Mouse (Mus musculus): ENCODE measurements around the gene Txlna.

Txlna gene

DNA sequence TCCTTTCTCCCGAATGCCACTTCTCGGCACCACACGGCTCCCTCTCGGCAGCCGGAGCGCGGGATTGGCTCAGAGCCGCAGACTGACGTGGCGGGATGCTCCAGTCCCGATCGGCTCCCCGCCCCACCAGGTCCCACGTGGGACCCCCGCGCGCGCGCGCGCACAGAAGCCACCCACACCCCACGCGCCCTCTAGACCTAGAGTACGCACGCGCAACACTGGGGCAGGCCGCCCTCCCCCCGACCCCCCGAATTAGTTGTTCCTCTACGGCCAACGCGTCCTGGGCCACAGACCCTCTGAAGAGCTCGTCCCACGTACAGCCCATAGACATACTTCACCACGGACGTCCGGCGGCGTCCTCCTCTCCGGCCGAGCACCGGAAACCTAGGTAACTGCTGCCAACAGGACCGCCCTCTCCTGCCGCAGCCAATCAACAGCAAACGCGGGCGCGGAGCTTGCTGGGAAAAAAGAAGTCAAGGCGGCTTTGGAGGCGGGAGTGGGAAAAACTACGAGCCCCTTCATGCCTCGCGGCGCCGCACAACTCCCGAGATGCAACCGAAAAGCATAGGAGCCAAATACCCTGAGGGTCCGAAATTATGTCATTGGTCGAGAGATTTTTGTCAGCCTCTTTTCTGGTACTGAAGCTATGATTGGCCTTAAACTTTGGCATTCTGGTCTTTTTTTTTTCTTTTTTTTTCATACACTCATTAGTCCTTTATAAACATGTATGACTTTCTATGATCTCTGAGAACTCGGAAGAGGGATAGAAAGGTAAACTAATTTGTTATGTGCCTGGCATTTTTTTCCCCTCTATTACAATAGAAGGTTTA is at the start of gene Txlna:
Gene Txlna (minus strand): TSS at position 428 of the 830 bp plus-strand sequence.
- peak; percentile 98 for DNase-seq

DNA sequence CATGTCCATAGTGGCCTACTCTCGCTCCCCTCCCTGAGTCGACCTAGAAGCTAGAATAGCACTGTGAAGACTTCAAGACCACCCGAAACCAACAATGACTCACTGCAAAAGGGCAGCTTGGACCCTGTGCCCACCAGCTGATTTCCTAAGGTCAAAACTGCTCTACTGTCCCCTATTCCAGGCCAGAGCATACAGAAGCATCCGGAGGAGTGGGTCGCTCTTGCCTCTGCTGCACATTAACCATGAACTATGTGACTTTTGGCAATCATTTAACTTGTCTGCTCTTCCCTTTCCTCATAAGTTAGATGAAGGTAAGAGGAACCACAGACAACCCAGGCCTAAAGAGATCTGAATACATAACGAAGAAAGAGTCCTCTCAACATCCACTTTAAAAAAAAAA is 43.7 kb upstream of the Txlna start:
- no peak for DNase-seq

DNA sequence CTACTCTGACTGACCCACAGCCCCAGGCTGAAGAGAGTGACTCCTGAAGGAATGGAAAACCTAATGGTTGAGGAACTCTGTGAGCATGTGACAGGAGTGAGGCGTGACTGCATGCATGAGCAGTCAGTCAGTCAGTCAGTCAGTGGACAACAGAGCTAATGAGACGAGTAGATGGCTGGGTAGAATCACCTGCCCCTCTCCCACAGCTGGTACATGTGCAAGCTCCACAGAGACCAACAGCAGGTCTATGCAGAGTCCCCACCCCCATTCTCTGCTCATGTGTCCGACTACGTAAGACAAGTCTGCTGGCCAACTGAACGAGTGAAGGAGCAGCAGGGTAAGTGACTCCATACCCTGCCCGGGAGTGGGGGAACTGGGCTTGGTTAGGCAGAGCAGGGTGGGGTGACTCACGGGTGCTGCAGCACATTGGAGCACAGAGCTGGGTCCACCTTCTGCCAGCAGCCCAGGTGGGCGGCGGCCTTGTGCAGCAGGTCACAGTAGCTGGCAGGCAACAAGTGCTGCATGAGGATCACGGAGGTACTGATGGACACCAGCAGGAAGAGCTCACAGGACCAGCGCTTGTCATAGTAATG is 43.1 kb upstream of the Txlna start:
- DNase-seq: no peak

DNA sequence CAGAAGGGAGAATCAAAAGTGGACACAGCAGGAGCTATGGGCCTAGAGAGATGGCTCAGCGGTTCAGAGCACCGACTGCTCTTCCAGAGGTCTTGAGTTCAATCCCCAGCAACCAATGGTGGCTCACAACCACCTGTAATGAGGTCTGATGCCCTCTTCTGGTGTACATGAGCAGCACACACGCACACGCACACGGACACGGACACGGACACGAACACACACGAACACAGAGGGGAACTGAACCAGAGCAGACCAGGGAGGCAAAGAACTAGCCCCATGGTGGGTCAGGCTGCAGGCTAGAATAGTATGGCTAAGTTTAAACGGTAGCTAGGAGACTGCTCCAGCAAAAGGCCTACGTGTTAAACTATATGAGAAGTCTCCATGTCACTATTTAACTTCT is 41.0 kb upstream of the Txlna start:
- DNase-seq: no peak

DNA sequence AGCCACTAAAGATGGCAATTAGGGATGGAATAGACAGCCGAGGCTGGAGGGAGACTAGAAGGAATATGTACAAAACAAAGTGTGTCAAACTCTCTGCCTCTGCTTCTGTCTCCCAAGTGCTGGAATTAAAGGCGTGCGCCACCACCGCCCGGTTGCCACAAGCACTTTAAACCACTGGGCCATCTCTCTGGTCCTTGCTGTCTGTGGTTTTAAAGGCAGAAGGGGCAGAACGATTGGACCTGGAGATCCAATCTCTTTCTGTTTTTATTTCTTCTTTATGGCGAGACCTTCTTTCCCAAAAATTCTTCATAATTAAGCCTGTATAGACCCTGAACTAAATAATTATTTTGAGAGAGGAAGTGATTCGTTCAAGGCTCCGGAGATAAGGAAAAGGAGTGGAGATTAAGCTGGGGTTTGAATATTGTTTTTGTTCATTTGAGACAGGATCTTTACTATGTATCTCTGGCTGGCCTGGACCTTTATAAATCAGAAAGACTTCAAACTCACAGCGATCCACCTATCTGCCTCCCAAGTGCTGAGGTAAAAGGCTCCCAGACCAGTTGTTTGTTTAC is 32.1 kb upstream of the Txlna start:
- DNase-seq: no peak

DNA sequence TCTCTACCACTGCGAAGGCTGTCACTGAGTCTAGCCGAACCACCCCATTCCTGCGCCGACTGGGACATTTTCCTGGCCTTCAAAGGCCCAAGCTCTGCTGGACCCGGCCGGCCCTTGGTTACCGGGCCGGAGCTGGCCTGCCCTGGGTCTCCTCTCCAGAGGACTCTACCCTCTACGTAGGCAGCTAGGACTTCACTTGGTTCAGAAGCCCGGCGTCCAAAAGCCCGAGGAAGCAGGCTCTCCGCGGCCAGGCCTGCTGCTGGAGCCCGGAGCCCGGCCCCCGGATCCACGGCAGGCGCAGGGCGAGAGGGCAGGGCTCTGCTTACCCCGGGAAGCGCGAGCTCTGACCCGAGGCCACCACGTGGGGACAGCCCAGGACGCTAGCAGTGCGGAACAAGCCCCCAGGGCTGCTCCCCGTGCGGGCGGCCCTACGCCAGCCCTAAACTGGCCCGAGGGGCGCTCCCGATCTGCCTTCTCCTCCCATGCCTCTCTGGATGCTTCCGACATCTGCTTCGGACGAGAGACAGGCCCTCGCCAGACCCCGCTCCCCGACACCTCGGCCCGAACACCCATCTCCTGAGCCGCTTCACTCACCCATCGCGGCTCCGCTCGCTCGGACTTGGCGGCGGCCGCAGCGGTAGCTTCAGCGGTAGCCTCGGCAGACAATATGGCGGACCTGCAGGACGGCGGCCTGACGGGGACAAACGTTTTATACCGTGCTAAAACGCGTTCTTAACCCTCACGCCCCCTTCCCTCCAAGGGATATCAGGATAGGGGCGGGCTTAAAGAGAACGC is 31.4 kb upstream of the Txlna start, which contains the start of gene Kpna6:
Gene Kpna6 (minus strand): TSS at position 685 of the 795 bp plus-strand sequence.
- peak; percentile 87 for DNase-seq

DNA sequence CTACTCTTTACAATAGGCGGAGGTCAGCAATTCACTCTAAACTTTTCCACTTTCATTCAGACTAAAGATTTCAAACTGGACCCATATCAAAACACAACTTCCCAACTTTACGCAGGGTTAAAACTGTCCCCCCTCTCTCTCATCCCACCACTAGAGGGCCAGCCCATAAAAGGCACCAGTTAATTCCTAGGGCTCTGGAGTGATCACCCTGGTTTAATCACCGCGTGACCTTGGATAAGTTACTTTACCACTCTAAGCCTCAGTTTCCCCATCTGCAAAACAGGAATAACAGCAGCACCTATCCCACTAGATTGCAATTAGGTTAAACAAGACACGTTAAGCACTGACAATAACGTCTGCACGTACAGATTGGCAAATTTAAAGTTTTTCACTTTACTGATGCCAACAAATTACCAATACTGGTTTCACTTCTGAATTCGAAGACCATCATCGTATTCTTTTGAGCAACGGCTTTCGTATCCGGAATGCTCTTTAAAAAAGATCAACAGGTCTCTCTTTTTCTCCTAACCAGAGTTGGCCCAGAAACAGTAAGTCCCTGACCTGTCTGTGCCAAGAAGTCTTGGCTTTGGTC is 30.7 kb upstream of the Txlna start:
- DNase-seq: peak; percentile 58

DNA sequence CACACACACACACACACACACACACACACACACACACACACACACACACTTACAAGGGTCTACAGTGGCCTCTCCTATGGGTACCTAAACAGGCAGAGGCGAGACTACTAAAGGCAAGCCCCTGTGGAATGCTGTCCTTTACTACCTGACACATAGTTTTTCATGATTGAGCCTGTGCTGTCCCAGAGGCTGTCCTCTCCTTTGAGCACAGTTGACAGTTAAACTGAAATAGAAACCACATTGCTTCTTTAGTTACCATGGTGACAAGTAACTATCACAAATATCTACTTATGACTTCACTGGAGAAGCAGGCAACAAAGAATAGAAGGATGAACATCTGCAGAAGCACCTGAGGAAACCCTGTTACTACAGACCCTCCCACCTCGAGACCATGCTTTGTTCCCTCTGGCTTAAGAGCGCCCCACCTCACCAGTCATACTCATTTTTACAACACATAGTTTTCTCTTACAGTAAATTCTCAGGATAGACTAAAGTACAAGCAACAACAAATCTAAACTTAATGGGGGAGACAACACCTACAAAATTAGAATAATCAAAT is 21.5 kb upstream of the Txlna start:
- DNase-seq: no peak

DNA sequence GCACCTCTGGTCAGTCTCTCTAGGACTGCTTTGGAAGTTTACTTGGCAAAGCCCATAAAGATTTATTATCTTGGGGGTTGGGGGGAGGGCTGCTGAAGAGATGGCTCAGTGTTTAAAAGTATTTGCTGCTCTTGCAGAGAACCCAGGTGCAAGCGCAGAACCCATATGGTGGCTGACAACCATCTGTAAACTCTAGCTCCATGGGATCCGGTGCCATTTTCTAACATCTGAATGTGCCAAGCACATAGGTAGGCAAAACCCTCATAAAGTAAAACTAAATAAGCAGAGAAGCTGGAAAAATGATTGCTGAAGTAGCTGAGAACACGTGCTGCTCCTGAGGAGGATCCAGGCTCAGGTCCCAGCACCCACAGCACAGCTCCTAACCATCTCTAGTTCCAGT is 20.7 kb upstream of the Txlna start:
- no peak for DNase-seq

DNA sequence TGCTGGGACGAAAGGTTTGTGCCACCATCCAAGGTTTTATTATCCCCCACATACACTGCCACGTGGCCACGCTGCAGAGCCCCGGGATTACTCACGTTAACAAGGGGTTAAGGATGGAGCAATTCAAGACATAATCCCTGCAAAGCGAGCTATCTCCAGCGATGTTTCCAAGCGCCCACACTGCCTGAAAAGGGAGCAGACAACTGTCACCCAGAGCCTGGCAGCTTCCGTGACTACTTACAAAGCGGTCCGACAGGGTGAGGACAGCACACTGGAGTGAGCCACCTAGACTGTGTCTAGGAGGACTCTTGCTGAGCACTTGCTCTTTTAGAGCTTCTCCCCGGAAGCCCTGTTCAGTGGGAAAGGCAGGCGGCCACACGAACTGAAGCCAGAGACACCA is 13.9 kb upstream of the Txlna start:
- no peak for DNase-seq

DNA sequence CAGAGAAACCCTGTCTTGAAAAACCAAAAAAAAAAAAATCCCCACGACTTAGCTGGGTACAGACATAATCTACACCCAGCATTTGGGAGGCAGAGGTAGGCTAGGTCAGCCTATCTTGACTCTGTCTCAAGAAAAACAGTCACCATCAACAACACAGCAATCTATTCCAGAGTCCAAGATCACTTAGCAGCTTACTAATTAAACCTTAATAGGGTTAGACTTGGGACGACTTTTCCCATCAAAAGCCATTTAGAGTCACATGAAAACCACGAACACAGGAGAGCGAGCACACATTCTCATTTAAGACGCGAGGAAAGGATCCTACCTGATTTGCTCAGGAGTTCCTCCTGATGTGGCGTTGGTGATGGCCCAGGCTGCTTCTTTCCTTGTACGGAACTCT is 9.5 kb upstream of the Txlna start:
- DNase-seq: no peak

DNA sequence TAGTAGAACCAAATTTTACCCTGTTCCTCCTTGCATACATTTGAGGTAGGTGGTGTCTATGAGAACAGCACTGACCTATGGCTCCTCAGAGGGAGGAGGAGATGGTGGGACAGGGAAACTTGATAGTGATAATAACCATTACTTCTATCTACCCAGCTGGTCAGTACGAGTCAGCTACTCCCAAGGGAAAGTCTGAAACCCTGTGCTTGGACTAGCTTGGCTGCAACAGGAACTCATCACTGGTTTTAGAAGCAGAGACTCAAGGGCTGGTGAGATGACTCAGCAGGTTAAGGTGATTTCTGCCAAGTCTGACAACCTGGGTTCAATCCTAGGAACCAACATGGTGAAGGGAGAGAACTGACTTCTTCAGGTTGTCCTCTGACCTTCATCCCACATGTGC is 7.8 kb upstream of the Txlna start:
- DNase-seq: no peak

DNA sequence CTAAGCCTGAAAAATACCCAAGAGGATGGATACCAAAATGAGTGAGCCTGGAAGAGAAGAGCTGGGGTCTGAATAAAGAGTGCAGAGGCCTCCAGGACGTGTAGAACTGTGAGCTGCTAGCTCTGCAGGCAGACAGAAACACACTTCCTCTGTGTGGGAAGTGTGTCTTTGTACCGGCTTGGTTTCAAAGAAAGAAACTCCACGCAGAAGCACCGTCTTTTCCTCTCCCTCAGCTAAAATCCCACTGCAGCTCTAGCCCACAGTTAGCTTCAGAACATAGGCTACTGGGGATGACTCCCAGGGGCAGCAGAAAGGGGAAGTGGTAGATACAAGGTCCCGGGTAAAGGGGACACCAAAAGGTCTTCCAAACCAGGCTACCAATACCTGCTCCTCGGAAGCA is 4.3 kb upstream of the Txlna start:
- no peak for DNase-seq

DNA sequence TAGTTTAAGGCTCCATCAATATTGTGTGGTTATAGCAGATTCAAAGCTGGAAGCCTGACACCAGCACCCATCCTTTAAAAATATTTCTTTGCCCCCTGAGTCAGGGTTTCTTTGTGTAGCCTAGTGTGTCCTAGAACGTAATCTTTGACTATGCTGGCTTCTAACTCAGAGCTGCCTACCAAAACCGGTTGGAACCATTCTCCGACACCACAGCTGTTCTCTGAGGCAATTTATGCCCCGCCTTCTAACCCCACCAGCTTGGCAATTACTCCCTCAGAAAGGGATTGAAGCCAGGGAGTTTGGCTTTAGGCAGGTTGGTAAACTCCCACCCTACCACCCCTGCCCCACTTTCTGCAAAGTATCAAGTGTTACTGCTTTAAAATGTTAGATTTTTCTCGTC is 891 bp upstream of the Txlna start:
- DNase-seq: peak; percentile 66

DNA sequence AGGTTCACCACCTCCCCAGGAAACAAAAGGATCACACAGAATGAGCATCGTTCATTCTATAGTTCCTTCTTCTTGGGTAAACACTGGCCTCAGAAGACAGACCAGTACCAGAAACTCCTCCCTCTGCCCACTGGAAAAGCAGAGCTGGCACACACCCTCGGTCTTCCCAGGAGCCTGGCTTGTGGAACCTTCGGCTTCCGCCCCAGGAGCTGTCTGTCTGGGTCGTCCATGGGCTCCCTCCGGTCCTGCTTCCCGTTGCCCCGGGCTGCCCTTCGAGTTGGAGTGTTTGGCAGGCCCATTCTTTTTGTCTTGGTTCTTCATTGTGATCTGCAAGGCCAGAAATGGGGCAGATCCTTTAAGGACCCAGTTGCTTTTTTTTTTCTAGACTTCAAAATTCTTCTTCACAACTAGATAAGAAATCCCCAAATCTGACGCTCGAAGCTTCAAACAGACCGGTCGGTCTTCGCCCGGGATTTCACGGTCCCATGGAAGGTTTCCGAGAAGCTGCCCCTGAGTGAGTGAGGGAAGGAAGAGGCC is 696 bp downstream of the Txlna start:
- peak; percentile 78 for DNase-seq

DNA sequence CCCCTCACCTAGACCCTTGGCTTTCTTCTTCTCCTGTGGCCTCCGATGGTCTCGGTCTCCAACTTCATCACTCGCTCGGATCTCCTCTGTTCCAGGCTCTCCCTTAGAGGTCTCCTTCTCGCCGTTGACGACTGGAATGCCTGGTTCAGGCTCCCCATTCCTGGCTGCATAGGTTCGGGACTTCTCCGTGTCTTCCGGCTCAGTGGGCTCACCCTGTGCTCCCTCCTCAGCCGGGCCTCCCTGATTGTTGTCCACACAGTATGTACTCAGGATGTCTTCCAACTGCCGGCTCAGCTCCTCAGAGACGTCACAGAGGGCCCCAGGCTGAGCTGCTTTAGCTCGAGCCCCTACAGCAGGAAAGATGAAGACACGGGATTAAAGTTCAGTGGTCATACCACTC is 1.6 kb downstream of the Txlna start:
- DNase-seq: no peak

DNA sequence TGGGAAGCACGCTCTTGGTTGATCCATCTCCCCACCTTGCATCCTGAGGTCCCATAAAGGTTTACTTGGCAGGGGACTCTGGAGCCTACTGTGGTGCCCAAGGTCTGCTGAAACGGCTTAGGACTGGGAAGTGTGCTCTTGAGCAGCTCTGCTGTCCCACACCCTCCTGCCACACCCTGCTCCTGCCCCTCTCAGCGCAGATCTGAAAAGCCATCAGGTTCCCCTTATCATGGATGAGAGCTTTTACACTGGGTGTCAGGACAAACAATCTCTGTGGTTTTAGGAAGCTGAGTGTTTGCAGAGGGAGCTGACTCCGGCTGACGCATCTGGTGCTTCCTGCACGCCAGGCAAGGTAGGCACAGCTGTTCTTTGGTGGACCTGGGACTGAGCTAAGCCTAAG is 7.0 kb downstream of the Txlna start:
- DNase-seq: no peak

DNA sequence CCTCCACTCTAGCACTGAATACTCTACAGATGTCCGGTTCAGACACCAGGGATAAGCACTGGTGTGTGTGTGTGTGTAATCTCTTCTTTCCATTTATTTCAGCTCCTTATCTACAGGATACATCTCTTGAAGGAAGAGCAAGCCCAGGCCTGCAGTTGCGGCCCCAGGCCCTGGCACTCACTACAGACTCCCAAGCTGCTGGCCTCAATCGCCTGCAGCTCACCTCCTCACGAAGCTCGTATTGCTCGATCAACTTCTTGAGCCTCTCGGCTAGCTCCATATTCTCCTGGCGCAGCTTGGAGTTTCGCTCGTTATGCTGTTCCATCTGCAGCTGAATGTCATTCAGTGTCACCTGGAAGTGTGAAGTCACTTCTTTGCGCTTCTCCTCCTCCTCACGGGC is 9.0 kb downstream of the Txlna start:
- peak; percentile 14 for DNase-seq

DNA sequence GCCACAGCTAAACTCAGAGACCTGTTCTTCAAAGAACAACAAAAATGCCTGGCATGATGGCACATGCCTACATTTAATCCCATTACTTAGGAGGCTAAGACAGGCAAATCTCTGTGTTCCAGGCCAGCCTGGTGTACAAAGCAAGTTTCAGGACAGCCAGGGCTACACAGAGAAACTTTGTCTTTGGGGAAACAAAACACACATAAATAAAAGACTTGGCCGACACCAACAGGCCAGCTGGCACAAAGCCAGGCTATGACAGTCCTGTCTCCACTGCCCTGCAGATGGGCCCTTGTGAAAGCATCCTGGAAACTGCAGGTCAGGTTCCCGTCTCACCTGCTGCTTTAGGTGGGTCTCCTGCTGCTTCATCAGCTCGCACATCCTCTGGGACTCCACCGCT is 9.9 kb downstream of the Txlna start:
- DNase-seq: no peak

DNA sequence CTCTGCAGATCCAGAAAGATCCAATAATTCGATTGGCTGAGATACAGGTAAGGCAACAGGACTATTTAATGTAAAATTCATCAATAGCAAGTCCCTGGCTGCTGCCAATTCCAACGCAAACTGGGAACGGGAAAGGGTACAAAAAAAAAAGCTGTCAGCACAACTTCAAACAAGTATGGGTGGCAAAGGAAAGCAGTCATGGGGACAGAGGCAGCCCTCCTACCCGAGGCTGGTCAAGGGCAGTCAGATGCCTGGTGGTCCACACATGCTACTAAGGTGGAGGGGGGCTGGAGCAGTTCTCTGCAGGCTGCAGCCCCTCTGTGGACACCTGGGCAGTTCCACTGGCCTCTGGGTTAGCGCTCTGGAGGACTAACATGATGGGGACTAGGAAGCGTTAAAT is 14.8 kb downstream of the Txlna start:
- DNase-seq: no peak

DNA sequence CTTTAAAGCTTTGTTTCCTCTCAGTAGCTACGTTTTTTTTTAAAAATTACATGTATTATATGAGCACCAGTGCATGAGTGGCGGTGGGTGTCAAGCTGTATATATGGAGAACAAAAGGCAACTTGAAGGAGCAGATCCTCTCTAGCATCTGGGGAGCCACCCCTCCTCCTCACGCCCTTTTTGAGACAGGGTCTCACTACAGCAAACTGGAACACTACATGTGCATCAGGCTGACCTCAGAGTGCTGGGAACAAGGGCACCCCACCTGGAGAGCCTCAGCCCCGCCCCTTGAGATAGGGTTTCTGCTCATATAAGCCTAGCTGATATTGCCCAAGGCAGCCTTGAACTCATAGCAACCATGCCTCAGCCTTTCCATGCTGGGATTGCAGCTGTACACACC is 15.4 kb downstream of the Txlna start:
- DNase-seq: peak; percentile 58

DNA sequence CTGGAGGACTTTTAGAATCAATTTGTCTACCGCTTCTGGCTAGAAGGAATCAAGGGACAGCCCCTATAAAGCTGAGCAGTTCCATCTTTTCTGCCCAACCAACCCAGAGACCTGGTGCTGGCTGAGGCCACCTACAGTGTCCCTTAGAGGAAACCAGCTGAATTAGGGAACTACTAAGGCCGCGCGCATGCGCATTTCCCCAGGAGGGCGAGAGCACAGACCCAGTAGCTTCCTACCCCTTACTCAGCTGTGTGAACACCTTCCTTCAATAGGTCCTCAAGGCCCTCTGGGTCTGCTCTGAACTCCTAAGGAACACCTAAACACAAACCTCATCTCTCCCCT is 15.9 kb downstream of the Txlna start:
- peak; percentile 79 for DNase-seq

All from cerebellum, adult 9-10 months (tissue).